Mouse (Mus musculus) erythroblast, embryonic 14.5 days (primary cell): ENCODE measurements around the gene Pcgf3.

ENCODE experiments used
- GATA1 ChIP-seq: IDR thresholded peaks from 2 replicates; pipeline ENCODE4 v1.6.1; 2012; ENCODE audit warnings: low read length, inconsistent platforms, mixed read lengths
- TAL1 ChIP-seq: IDR thresholded peaks from 3 replicates; pipeline ENCODE4 v1.6.1; 2012; ENCODE audit warnings: low read length, inconsistent platforms, mixed read lengths

DNA sequence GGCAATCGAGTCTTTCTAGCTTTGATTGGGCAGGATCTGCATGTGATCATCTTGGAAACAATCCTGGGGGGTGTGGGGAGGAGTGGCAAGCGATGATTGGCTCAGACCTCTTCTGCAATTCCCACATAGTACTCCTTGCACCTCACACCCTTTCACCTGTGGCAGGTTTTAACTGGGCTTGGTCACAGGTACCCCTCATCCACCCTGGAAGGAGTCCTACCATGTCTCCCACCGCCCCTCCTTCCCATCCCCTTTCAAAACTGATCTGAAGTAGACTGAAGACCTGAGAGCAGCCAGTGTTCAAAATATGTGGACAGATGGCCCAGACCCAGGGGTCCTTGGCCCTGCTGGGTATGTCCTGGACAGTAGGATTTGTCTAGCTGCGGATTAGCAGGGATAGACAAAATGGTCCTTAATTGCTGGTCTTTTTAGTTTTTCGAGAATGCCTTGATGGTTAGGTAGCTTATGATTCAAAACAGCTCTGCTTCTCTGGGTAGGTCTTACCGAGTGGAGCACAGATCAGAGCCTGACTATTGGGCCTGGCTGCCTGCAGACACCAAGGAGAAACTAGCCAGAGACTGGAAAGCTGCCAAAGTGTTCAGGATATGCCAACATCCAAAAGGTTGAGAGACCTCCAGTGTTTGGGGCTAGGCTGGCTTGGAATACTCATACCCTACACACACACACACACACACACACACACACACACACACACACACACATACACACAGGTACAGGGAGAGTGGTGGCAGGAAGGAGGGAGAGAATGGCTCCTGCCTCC is 54.7 kb downstream of the Pcgf3 start:
- no peak for TF ChIP-seq TAL1
- TF ChIP-seq GATA1: no peak
